Mouse (Mus musculus) adrenal gland, postnatal 36 days (tissue): ENCODE results near the gene Olfr1315-ps1. TPM values are rescaled to one million over a fixed set of nuclear protein-coding genes. Genes with fewer than 3 reads are reported as not detected.

Source experiments
- DNase-seq, 2 experiments: peaks; one replicate each; pipeline ENCODE4 v3.0.0; 2021; ENCODE audit warnings: mixed read lengths in 1 of 2
- long read RNA-seq, 2 experiments: library from polyadenylated mRNA; stranded (forward); transcript quantifications; one replicate each; pipeline ENCODE4 v2.0.0; 2021; ENCODE audit warnings: borderline sequencing depth in 2 of 2
- total RNA-seq, 2 experiments: library from RNA; stranded (reverse); gene quantifications; 2 replicates each; pipeline ENCODE4 v1.2.3; 2021

Gene Olfr1315-ps1
- total RNA-seq: not detected
- long read RNA-seq, experiment 1: 0 reads
- long read RNA-seq, experiment 2: 0 reads

- DNase-seq: no peak
Measured at GRCm38 (mm10) chr2:112115340-112115739, at the start of gene Olfr1315-ps1. TSS of gene Olfr1315-ps1 (minus strand) at chr2:112115440.

GRCm38 (mm10) chr2:112153898-112154297 lies 38.7 kb upstream of the Olfr1315-ps1 start, which contains the start of gene Olfr1318:
TSS of gene Olfr1318 (plus strand) at chr2:112154198.
- DNase-seq: no peak

- no peak for DNase-seq
Measured at GRCm38 (mm10) chr2:112140029-112140428, 24.8 kb upstream of the Olfr1315-ps1 start, which contains the start of gene Olfr1317. TSS of gene Olfr1317 (plus strand) at chr2:112140329.

GRCm38 (mm10) chr2:112134877-112135276 lies 19.6 kb upstream of the Olfr1315-ps1 start, which contains the start of gene Olfr1316:
TSS of gene Olfr1316 (minus strand) at chr2:112134977.
- DNase-seq: no peak

- DNase-seq: no peak
Measured at GRCm38 (mm10) chr2:112096681-112097080, 18.6 kb downstream of the Olfr1315-ps1 start, which contains the start of gene Olfr1314. TSS of gene Olfr1314 (minus strand) at chr2:112096781.

- no peak for DNase-seq
Measured at GRCm38 (mm10) chr2:112077743-112078142, 37.5 kb downstream of the Olfr1315-ps1 start, which contains the start of gene Olfr1313. TSS of gene Olfr1313 (minus strand) at chr2:112077843.

Other genes starting within 250 kb of the Olfr1315-ps1 start
- gene Olfr1305, start 238.3 kb downstream of the Olfr1315-ps1 start, total RNA-seq: not detected
- not detected for gene Olfr1306, start 199.2 kb downstream of the Olfr1315-ps1 start, total RNA-seq
- gene Olfr1307, start 166.0 kb downstream of the Olfr1315-ps1 start, total RNA-seq: under 1 TPM in 1 of 2 experiments, not detected in 1; 0.03 TPM
- not detected for gene Olfr1308, start 150.5 kb downstream of the Olfr1315-ps1 start, total RNA-seq
- not detected for gene Olfr1309, start 125.2 kb downstream of the Olfr1315-ps1 start, total RNA-seq
- not detected for gene Olfr1310, start 102.7 kb downstream of the Olfr1315-ps1 start, total RNA-seq
- not detected for gene Olfr1311, start 91.0 kb downstream of the Olfr1315-ps1 start, total RNA-seq
- not detected for gene Olfr1312, start 65.2 kb downstream of the Olfr1315-ps1 start, total RNA-seq
- gene Olfr1313, start 37.6 kb downstream of the Olfr1315-ps1 start, total RNA-seq: not detected
- gene Olfr1314, start 18.7 kb downstream of the Olfr1315-ps1 start, total RNA-seq: not detected
- not detected for gene Olfr1316, start 19.5 kb upstream of the Olfr1315-ps1 start, total RNA-seq
- gene Olfr1317, start 24.9 kb upstream of the Olfr1315-ps1 start, total RNA-seq: not detected
- gene Olfr1318, start 38.8 kb upstream of the Olfr1315-ps1 start, total RNA-seq: not detected
- gene Lpcat4, start 124.0 kb upstream of the Olfr1315-ps1 start, total RNA-seq: 1 to 10 TPM; 2.8 to 5.9 TPM
- not detected for gene Nutm1, start 143.9 kb upstream of the Olfr1315-ps1 start, total RNA-seq
- gene Nop10, start 146.5 kb upstream of the Olfr1315-ps1 start, total RNA-seq: 100 to 1,000 TPM; 112 to 150 TPM
- gene Slc12a6, start 150.4 kb upstream of the Olfr1315-ps1 start, total RNA-seq: 10 to 100 TPM; 32.1 to 36.1 TPM
- gene Gm21985, start 150.9 kb upstream of the Olfr1315-ps1 start, total RNA-seq: under 1 TPM in 1 of 2 experiments, not detected in 1; 0.26 TPM